Mouse (Mus musculus) heart, embryonic 14.5 days (tissue): Measurements from ENCODE around the gene Rpa1. TPM values are rescaled to one million over a fixed set of nuclear protein-coding genes. Genes with fewer than 3 reads are reported as not detected.

Experiments used
- ATAC-seq: fragments of 200-750 bp; cut with Nextera tagmentation; 2 replicates; pipeline ENCODE4 v1.8.0; 2017; ENCODE audit warnings: low read depth, moderate TSS enrichment; ENCODE audit not compliant: insufficient number of reproducible peaks, insufficient read depth, low FRiP score
- H3K27ac ChIP-seq, 2 experiments: fragments of 200-500 bp in 1 of 2; fragments of 300-500 bp in 1 of 2; sonication (generic) in 1 of 2; replicated peaks in 1 of 2; 2 replicates each; pipeline ENCODE4 v1.5.1; 2012 to 2014; ENCODE audit warnings: low read depth in 2 of 2, low read length in 2 of 2, control low read depth in 1 of 2, mild to moderate bottlenecking in 1 of 2, mixed read lengths in 1 of 2; ENCODE audit not compliant: control insufficient read depth in 1 of 2, insufficient read depth in 1 of 2
- H3K27me3 ChIP-seq: fragments of 300-500 bp; sonication (generic); 2 replicates; pipeline ENCODE4 v1.6.1; 2014; ENCODE audit warnings: mild to moderate bottlenecking, low read length, control low read depth; ENCODE audit not compliant: control insufficient read depth, insufficient read depth
- H3K36me3 ChIP-seq: fragments of 300-500 bp; sonication (generic); 2 replicates; pipeline ENCODE4 v1.6.1; 2014; ENCODE audit warnings: mild to moderate bottlenecking, control low read depth, low read length, mixed read lengths; ENCODE audit not compliant: control insufficient read depth, insufficient read depth
- H3K4me1 ChIP-seq, 2 experiments: fragments of 200-500 bp in 1 of 2; fragments of 300-500 bp in 1 of 2; sonication (generic) in 1 of 2; 2 replicates each; pipeline ENCODE4 v1.6.1; 2012 to 2014; ENCODE audit warnings: low read length in 2 of 2, control low read depth in 1 of 2, mixed read lengths in 1 of 2; ENCODE audit not compliant: control insufficient read depth in 2 of 2, insufficient read depth in 2 of 2
- H3K4me2 ChIP-seq: fragments of 300-500 bp; sonication (generic); 2 replicates; pipeline ENCODE4 v1.6.1; 2014; ENCODE audit warnings: mild to moderate bottlenecking, low read length
- H3K4me3 ChIP-seq, 2 experiments: fragments of 200-500 bp in 1 of 2; fragments of 300-500 bp in 1 of 2; sonication (generic) in 1 of 2; 2 replicates each; pipeline ENCODE4 v1.5.1; 2012 to 2014; ENCODE audit warnings: low read length in 2 of 2, mild to moderate bottlenecking in 2 of 2, control low read depth in 1 of 2, low read depth in 1 of 2, moderate library complexity in 1 of 2; ENCODE audit not compliant: control insufficient read depth in 1 of 2, insufficient read depth in 1 of 2
- H3K9ac ChIP-seq: fragments of 300-500 bp; sonication (generic); 2 replicates; pipeline ENCODE4 v1.6.1; 2014; ENCODE audit warnings: mild to moderate bottlenecking, low read length
- H3K9me3 ChIP-seq: fragments of 300-500 bp; sonication (generic); 2 replicates; pipeline ENCODE4 v1.6.1; 2016; ENCODE audit warnings: low read length, control low read depth; ENCODE audit not compliant: control insufficient read depth
- WGBS: fragments of 180-500 bp; shearing (Covaris S2); extraction: QIAGEN DNeasy Blood & Tissue Kit; methylation state at CpG from one replicate; pipeline ENCODE4 v1.1.7; 2014; 5-methylcytosine and 5-hydroxymethylcytosine counted together
- polyA plus RNA-seq: library from polyadenylated mRNA; unstranded; fragments of >200 nt; fragmentation: Nextera tagmentation; extraction: Ambion mirVana; gene quantifications from 2 replicates; pipeline ENCODE4 v1.2.1, GENCODE M21; 2014

The Rpa1 gene
- polyA plus RNA-seq, 1 experiment from 2014 or later = 82.8 TPM

GRCm38 (mm10) chr11:75351225-75351624 is 3.1 kb upstream of the Rpa1 start:
- no peak overlapping the region for H3K27ac ChIP-seq

GRCm38 (mm10) chr11:75348890-75349261 is 752 bp upstream of the Rpa1 start:
- H3K9ac ChIP-seq = peak overlapping the region; percentile 87
- ATAC-seq = no peak
- peak overlapping the region; percentile 89 to 90 for H3K27ac ChIP-seq
- H3K9me3 ChIP-seq = no peaks in the 10 kb centered on the region
- peak overlapping the region; percentile 88 for H3K4me2 ChIP-seq
- H3K4me1 ChIP-seq = peaks cover 5 to 11% of the 10 kb centered on the region in 2 experiments; a peak in 3 of 4 replicates
- 43% methylated on average over 10 of the region's 10 CpGs for WGBS
- no peaks in the 10 kb centered on the region for H3K27me3 ChIP-seq
- peaks cover 8% of the 10 kb centered on the region for H3K36me3 ChIP-seq
- peak overlapping the region; percentile 70 to 71 for H3K4me3 ChIP-seq

More at GRCm38 (mm10) chr11:75351225-75351624, 3.1 kb upstream of the Rpa1 start:
- Histone ChIP-seq H3K4me2 (no peak overlapping the region), H3K27me3 (no peaks in the 10 kb centered on the region), H3K4me3 (no peak overlapping the region), H3K9ac (no peak overlapping the region), H3K36me3 (peaks cover 14% of the 10 kb centered on the region), H3K4me1 (peaks cover 5 to 10% of the 10 kb centered on the region in 2 experiments; a peak in 3 of 4 replicates), H3K9me3 (no peaks in the 10 kb centered on the region)
- no peak for ATAC-seq

GRCm38 (mm10) chr11:75347596-75347995 is 528 bp downstream of the Rpa1 start:
- no peak for ATAC-seq

GRCm38 (mm10) chr11:75347188-75347585 is 937 bp downstream of the Rpa1 start:
- Histone ChIP-seq H3K36me3 (no peaks in the 10 kb centered on the region), H3K9me3 (no peaks in the 10 kb centered on the region), H3K4me2 (peak overlapping the region; percentile 88), H3K27ac (no peak overlapping the region), H3K27me3 (no peaks in the 10 kb centered on the region), H3K9ac (peak overlapping the region; percentile 84), H3K4me3 (peak overlapping the region; percentile 70 to 71), H3K4me1 (peaks cover 5 to 14% of the 10 kb centered on the region in 2 experiments; a peak in 3 of 4 replicates)
- no peak for ATAC-seq
- WGBS = 40% methylated on average over 10 of the region's 10 CpGs

More at GRCm38 (mm10) chr11:75347596-75347995, 528 bp downstream of the Rpa1 start:
- Histone ChIP-seq H3K4me3 (peak overlapping the region; percentile 70 to 71), H3K4me2 (peak overlapping the region; percentile 88), H3K4me1 (peaks cover 5 to 14% of the 10 kb centered on the region in 2 experiments; a peak in 3 of 4 replicates), H3K36me3 (no peaks in the 10 kb centered on the region), H3K9me3 (no peaks in the 10 kb centered on the region), H3K27ac (peak overlapping the region in 1 of 2 experiments; percentile 90; a peak in 2 of 4 replicates), H3K9ac (peak overlapping the region; percentile 84), H3K27me3 (no peaks in the 10 kb centered on the region)
- WGBS = 1% methylated on average over 10 of the region's 10 CpGs

- no peaks in the 10 kb centered on the region for H3K27me3 ChIP-seq
- H3K27ac ChIP-seq = no peak overlapping the region
- no peaks in the 10 kb centered on the region for H3K9me3 ChIP-seq
- 68% methylated on average over 3 of the region's 4 CpGs for WGBS
- H3K4me1 ChIP-seq = peaks cover 5 to 14% of the 10 kb centered on the region in 2 experiments; a peak in 3 of 4 replicates
- H3K9ac ChIP-seq = peak overlapping the region; percentile 38; the same call in 1 of the 2 replicates
- peak overlapping the region in 1 of 2 experiments; percentile 4; a peak in 1 of 4 replicates for H3K4me3 ChIP-seq
- peak overlapping the region; percentile 88 for H3K4me2 ChIP-seq
- no peak for ATAC-seq
- peaks cover 3% of the 10 kb centered on the region; the same call in 1 of the 2 replicates for H3K36me3 ChIP-seq
Observed at GRCm38 (mm10) chr11:75346556-75347187, 1.5 kb downstream of the Rpa1 start.

- Histone ChIP-seq H3K9ac (no peak overlapping the region), H3K36me3 (peaks cover 23% of the 10 kb centered on the region), H3K4me3 (no peak overlapping the region), H3K27me3 (no peaks in the 10 kb centered on the region), H3K4me2 (no peak overlapping the region), H3K4me1 (peaks cover 5 to 14% of the 10 kb centered on the region in 2 experiments; a peak in 3 of 4 replicates), H3K9me3 (no peaks in the 10 kb centered on the region), H3K27ac (no peak overlapping the region)
- ATAC-seq = no peak
- 93% methylated on average over 5 of the region's 5 CpGs for WGBS
Observed at GRCm38 (mm10) chr11:75344716-75345115, 3.4 kb downstream of the Rpa1 start.

- Histone ChIP-seq H3K27ac (no peak overlapping the region), H3K9ac (no peak overlapping the region), H3K9me3 (no peaks in the 10 kb centered on the region), H3K4me3 (no peak overlapping the region), H3K27me3 (no peaks in the 10 kb centered on the region), H3K4me1 (peaks cover 5 to 14% of the 10 kb centered on the region in 2 experiments; a peak in 3 of 4 replicates), H3K36me3 (peaks cover 27% of the 10 kb centered on the region), H3K4me2 (no peak overlapping the region)
- no peak for ATAC-seq
- WGBS = 72% methylated on average over 2 of the region's 2 CpGs
Observed at GRCm38 (mm10) chr11:75344163-75344562, 4.0 kb downstream of the Rpa1 start.
